Mouse (Mus musculus) lung, embryonic 16.5 days (tissue): ENCODE data around the gene Cfap73. TPM values are rescaled to one million over a fixed set of nuclear protein-coding genes. Genes with fewer than 3 reads are reported as not detected.

Experiments
- ATAC-seq: fragments of 200-750 bp; cut with Nextera tagmentation; 2 replicates; pipeline ENCODE4 v1.8.0; 2017; ENCODE audit warnings: low read depth, mild to moderate bottlenecking, moderate library complexity
- H3K27ac ChIP-seq: fragments of 300-500 bp; sonication (generic); 2 replicates; pipeline ENCODE4 v1.5.1; 2014; ENCODE audit warnings: mild to moderate bottlenecking, control low read depth, low read length
- H3K27me3 ChIP-seq: fragments of 300-500 bp; sonication (generic); 2 replicates; pipeline ENCODE4 v1.6.1; 2014; ENCODE audit warnings: low read depth, low read length, mixed read lengths; ENCODE audit not compliant: control insufficient read depth, insufficient read depth
- H3K36me3 ChIP-seq: fragments of 300-500 bp; sonication (generic); 2 replicates; pipeline ENCODE4 v1.6.1; 2014; ENCODE audit warnings: low read length; ENCODE audit not compliant: control insufficient read depth, insufficient read depth
- H3K4me1 ChIP-seq: fragments of 300-500 bp; sonication (generic); replicated peaks from 2 replicates; pipeline ENCODE4 v1.6.1; 2014; ENCODE audit warnings: low read length, mixed read lengths; ENCODE audit not compliant: control insufficient read depth, insufficient read depth
- H3K4me2 ChIP-seq: fragments of 300-500 bp; sonication (generic); 2 replicates; pipeline ENCODE4 v1.6.1; 2014; ENCODE audit warnings: low read depth, low read length, control low read depth
- H3K4me3 ChIP-seq: fragments of 300-500 bp; sonication (generic); 2 replicates; pipeline ENCODE4 v1.5.1; 2014; ENCODE audit warnings: mild to moderate bottlenecking, low read length, control low read depth
- H3K9ac ChIP-seq: fragments of 300-500 bp; sonication (generic); 2 replicates; pipeline ENCODE4 v1.6.1; 2014; ENCODE audit warnings: low read length, control low read depth
- H3K9me3 ChIP-seq: fragments of 300-500 bp; sonication (generic); 2 replicates; pipeline ENCODE4 v1.6.1; 2016; ENCODE audit warnings: low read length; ENCODE audit not compliant: control insufficient read depth
- WGBS: fragments of 180-500 bp; shearing (Covaris S2); extraction: QIAGEN DNeasy Blood & Tissue Kit; methylation state at CpG from one replicate; pipeline ENCODE4 v1.1.7; 2014; 5-methylcytosine and 5-hydroxymethylcytosine counted together
- polyA plus RNA-seq: library from polyadenylated mRNA; unstranded; fragments of >200 nt; fragmentation: Nextera tagmentation; extraction: Ambion mirVana; gene quantifications from 2 replicates; pipeline ENCODE4 v1.2.1, GENCODE M21; 2015

Cfap73 gene
- 0.94 and 1.5 TPM in 2 replicates for polyA plus RNA-seq

- WGBS = 34% methylated on average over 9 of the region's 9 CpGs
- Histone ChIP-seq H3K27ac (no peak within 1 kb of the TSS), H3K9me3 (peaks cover 3% of the 10 kb centered on the region; the same call in 1 of the 2 replicates), H3K27me3 (peaks cover 3% of the 10 kb centered on the region; the same call in 1 of the 2 replicates), H3K4me3 (no peak within 1 kb of the TSS), H3K4me2 (no peak within 1 kb of the TSS), H3K9ac (no peak within 1 kb of the TSS), H3K36me3 (no peaks in the 10 kb centered on the region), H3K4me1 (no peaks in the 10 kb centered on the region)
- no peak for ATAC-seq
Observed at GRCm38 (mm10) chr5:120634131-120634530, at the start of gene Cfap73. Cfap73 (minus strand) TSS chr5:120634235.

- Histone ChIP-seq H3K4me3 (no peak overlapping the region), H3K27ac (no peak overlapping the region), H3K27me3 (peaks cover 27% of the 10 kb centered on the region), H3K4me2 (0 out of 2 replicates have a peak overlapping the region, but pooled peaks have one; percentile 2), H3K9ac (no peak overlapping the region), H3K36me3 (no peaks in the 10 kb centered on the region), H3K9me3 (no peaks in the 10 kb centered on the region), H3K4me1 (peaks cover 3% of the 10 kb centered on the region; the same call in 1 of the 2 replicates)
- no peak for ATAC-seq
- 11% methylated on average over 24 of the region's 24 CpGs for WGBS
Observed at GRCm38 (mm10) chr5:120682982-120683771, 49.1 kb upstream of the Cfap73 start.

- Histone ChIP-seq H3K4me2 (no peak overlapping the region), H3K36me3 (no peaks in the 10 kb centered on the region), H3K27ac (no peak overlapping the region), H3K4me3 (no peak overlapping the region), H3K4me1 (peaks cover 3% of the 10 kb centered on the region; the same call in 1 of the 2 replicates), H3K27me3 (peaks cover 27% of the 10 kb centered on the region), H3K9ac (no peak overlapping the region; the same call in 1 of the 2 replicates), H3K9me3 (no peaks in the 10 kb centered on the region)
- WGBS = 86% methylated on average over 18 of the region's 18 CpGs
- ATAC-seq = no peak
Observed at GRCm38 (mm10) chr5:120680918-120681317, 46.9 kb upstream of the Cfap73 start.

- under 1% methylated on average over 23 of the region's 24 CpGs for WGBS
- H3K27ac ChIP-seq = no peak overlapping the region
Observed at GRCm38 (mm10) chr5:120679676-120680555, 45.9 kb upstream of the Cfap73 start.

GRCm38 (mm10) chr5:120677516-120677915 lies 43.5 kb upstream of the Cfap73 start:
- Histone ChIP-seq H3K4me1 (peaks cover 3% of the 10 kb centered on the region; the same call in 1 of the 2 replicates), H3K27ac (no peak overlapping the region), H3K9me3 (no peaks in the 10 kb centered on the region), H3K4me2 (no peak overlapping the region), H3K4me3 (no peak overlapping the region), H3K36me3 (no peaks in the 10 kb centered on the region), H3K27me3 (peaks cover 8% of the 10 kb centered on the region), H3K9ac (no peak overlapping the region)
- 15% methylated on average over 2 of the region's 2 CpGs for WGBS
- no peak for ATAC-seq

More at GRCm38 (mm10) chr5:120679676-120680555, 45.9 kb upstream of the Cfap73 start:
- peak overlapping the region; percentile 71 for H3K4me2 ChIP-seq
- H3K9ac ChIP-seq = peak overlapping the region; percentile 54
- no peaks in the 10 kb centered on the region for H3K36me3 ChIP-seq
- ATAC-seq = peak; percentile 89
- peaks cover 27% of the 10 kb centered on the region for H3K27me3 ChIP-seq
- H3K4me3 ChIP-seq = peak overlapping the region; percentile 41
- no peaks in the 10 kb centered on the region for H3K9me3 ChIP-seq
- H3K4me1 ChIP-seq = peaks cover 3% of the 10 kb centered on the region; the same call in 1 of the 2 replicates

GRCm38 (mm10) chr5:120674229-120675145 lies 40.5 kb upstream of the Cfap73 start:
- H3K36me3 ChIP-seq = no peaks in the 10 kb centered on the region
- H3K27ac ChIP-seq = no peak overlapping the region
- H3K27me3 ChIP-seq = no peaks in the 10 kb centered on the region; the same call in 1 of the 2 replicates
- no peak overlapping the region for H3K4me2 ChIP-seq
- no peak overlapping the region for H3K9ac ChIP-seq
- H3K9me3 ChIP-seq = no peaks in the 10 kb centered on the region
- 23% methylated on average over 21 of the region's 21 CpGs for WGBS
- no peak overlapping the region for H3K4me3 ChIP-seq
- peaks cover 2% of the 10 kb centered on the region; the same call in 1 of the 2 replicates for H3K4me1 ChIP-seq
- peak; percentile 30 for ATAC-seq

- no peaks in the 10 kb centered on the region; the same call in 1 of the 2 replicates for H3K27me3 ChIP-seq
- 2% methylated on average over 12 of the region's 12 CpGs for WGBS
- no peaks in the 10 kb centered on the region for H3K4me1 ChIP-seq
- no peak overlapping the region for H3K27ac ChIP-seq
- H3K4me2 ChIP-seq = no peak overlapping the region
- no peak for ATAC-seq
- no peaks in the 10 kb centered on the region for H3K36me3 ChIP-seq
- no peak overlapping the region for H3K4me3 ChIP-seq
- H3K9me3 ChIP-seq = no peaks in the 10 kb centered on the region
- no peak overlapping the region for H3K9ac ChIP-seq
Observed at GRCm38 (mm10) chr5:120673626-120674025, 39.6 kb upstream of the Cfap73 start.

GRCm38 (mm10) chr5:120671865-120672264 lies 37.8 kb upstream of the Cfap73 start:
- H3K9ac ChIP-seq = no peak overlapping the region
- H3K9me3 ChIP-seq = no peaks in the 10 kb centered on the region
- no peaks in the 10 kb centered on the region; the same call in 1 of the 2 replicates for H3K27me3 ChIP-seq
- ATAC-seq = no peak
- H3K4me3 ChIP-seq = no peak overlapping the region
- H3K4me2 ChIP-seq = no peak overlapping the region
- no peaks in the 10 kb centered on the region for H3K4me1 ChIP-seq
- WGBS = 65% methylated on average over 3 of the region's 3 CpGs
- no peak overlapping the region for H3K27ac ChIP-seq
- H3K36me3 ChIP-seq = no peaks in the 10 kb centered on the region
